Mouse (Mus musculus): ENCODE results near the gene Sntb2.
"Not testable (repeated sequence)": the region's sequence is repeated elsewhere in the genome, so short reads cannot be mapped to it uniquely, and the experiment has no call there.

Gene Sntb2

GRCm38 (mm10) chr8:106972538-106973264, 37.2 kb downstream of the Sntb2 start:
- DNase-seq (ENCODE audit: low spot score), result no peak

- DNase-seq (ENCODE audit: low spot score), result not testable (repeated sequence)
Measured at GRCm38 (mm10) chr8:106973526-106973925, 38.0 kb downstream of the Sntb2 start.

GRCm38 (mm10) chr8:106974754-106975153, 39.2 kb downstream of the Sntb2 start:
- no peak for DNase-seq (ENCODE audit: low spot score)

- no peak for DNase-seq (ENCODE audit: low spot score)
Measured at GRCm38 (mm10) chr8:106975764-106976163, 40.2 kb downstream of the Sntb2 start.

- DNase-seq (ENCODE audit: low spot score), result no peak
Measured at GRCm38 (mm10) chr8:106976436-106976835, 40.9 kb downstream of the Sntb2 start.

GRCm38 (mm10) chr8:106978755-106979251, 43.3 kb downstream of the Sntb2 start:
- DNase-seq (ENCODE audit: low spot score), result peak; percentile 69

GRCm38 (mm10) chr8:106985404-106985821, 49.9 kb downstream of the Sntb2 start:
- no peak for DNase-seq (ENCODE audit: low spot score)

GRCm38 (mm10) chr8:106985951-106986350, 50.4 kb downstream of the Sntb2 start:
- no peak for DNase-seq (ENCODE audit: low spot score)

GRCm38 (mm10) chr8:106987557-106987956, 52.0 kb downstream of the Sntb2 start:
- DNase-seq (ENCODE audit: low spot score), result no peak

GRCm38 (mm10) chr8:106991393-106991792, 55.8 kb downstream of the Sntb2 start:
- no peak for DNase-seq (ENCODE audit: low spot score)

- not testable (repeated sequence) for DNase-seq (ENCODE audit: low spot score)
Measured at GRCm38 (mm10) chr8:106996339-106996738, 60.8 kb downstream of the Sntb2 start.

- DNase-seq (ENCODE audit: low spot score), result no peak
Measured at GRCm38 (mm10) chr8:106997416-106997815, 61.9 kb downstream of the Sntb2 start.

GRCm38 (mm10) chr8:106999068-106999467, 63.5 kb downstream of the Sntb2 start:
- DNase-seq (ENCODE audit: low spot score), result peak; percentile 19

- peak; percentile 91 for DNase-seq (ENCODE audit: low spot score)
Measured at GRCm38 (mm10) chr8:107002532-107002931, 67.0 kb downstream of the Sntb2 start.

- DNase-seq (ENCODE audit: low spot score), result no peak
Measured at GRCm38 (mm10) chr8:107007795-107008194, 72.2 kb downstream of the Sntb2 start.

GRCm38 (mm10) chr8:107012666-107013065, 77.1 kb downstream of the Sntb2 start:
- DNase-seq (ENCODE audit: low spot score), result no peak

- DNase-seq (ENCODE audit: low spot score), result no peak
Measured at GRCm38 (mm10) chr8:107014915-107015314, 79.4 kb downstream of the Sntb2 start.

GRCm38 (mm10) chr8:107023479-107023878, 87.9 kb downstream of the Sntb2 start:
- no peak for DNase-seq (ENCODE audit: low spot score)

- no peak for DNase-seq (ENCODE audit: low spot score)
Measured at GRCm38 (mm10) chr8:107029310-107029709, 93.8 kb downstream of the Sntb2 start.

- DNase-seq (ENCODE audit: low spot score), result no peak
Measured at GRCm38 (mm10) chr8:107030058-107030457, 94.5 kb downstream of the Sntb2 start.

GRCm38 (mm10) chr8:107030650-107031576, 95.4 kb downstream of the Sntb2 start, which contains the start of gene Vps4a:
Gene Vps4a (plus strand): TSS chr8:107031222.
- DNase-seq (ENCODE audit: low spot score), result peak; percentile 96

- DNase-seq (ENCODE audit: low spot score), result no peak
Measured at GRCm38 (mm10) chr8:107031577-107032090, 96.1 kb downstream of the Sntb2 start.
